Mouse (Mus musculus): ENCODE measurements around the gene Agxt. TPM values are rescaled to one million over a fixed set of nuclear protein-coding genes. Genes with fewer than 3 reads are reported as not detected.
A peak's percentile ranks its signal among the peaks of the same experiment; 100 is the strongest.

Gene Agxt
- polyA plus RNA-seq (2015; fragmentation: Nextera tagmentation; extraction: Ambion mirVana): not detected in 2 replicates

- H3K27me3 ChIP-seq (replicated peaks; ENCODE audit: control insufficient read depth, insufficient read depth, low read length): no peaks in the 10 kb centered on the region
- no peaks in the 10 kb centered on the region for H3K4me1 ChIP-seq (replicated peaks; ENCODE audit: control insufficient read depth, insufficient read depth, low read length)
- H3K27ac ChIP-seq (ENCODE audit: low read length): no peak within 1 kb of the TSS
- H3K9me3 ChIP-seq (ENCODE audit: control insufficient read depth, low read length): no peaks in the 10 kb centered on the region
- no peak for ATAC-seq
- H3K36me3 ChIP-seq (ENCODE audit: control insufficient read depth, insufficient read depth): no peaks in the 10 kb centered on the region
- no peak within 1 kb of the TSS for H3K9ac ChIP-seq (replicated peaks; ENCODE audit: low read depth, low read length)
- WGBS: 89% methylated on average over 12 of the region's 12 CpGs
- no peak within 1 kb of the TSS for H3K4me2 ChIP-seq (ENCODE audit: low read length)
- H3K4me3 ChIP-seq (replicated peaks; ENCODE audit: low read length): no peak within 1 kb of the TSS
These were observed at the start of gene Agxt for GRCm38 (mm10) chr1:93135036-93135526. Agxt (plus strand) TSS chr1:93135240.

- no peak for ATAC-seq
- Histone ChIP-seq H3K4me2 (ENCODE audit: low read length) (no peak overlapping the region), H3K4me1 (replicated peaks; ENCODE audit: control insufficient read depth, insufficient read depth, low read length) (peaks cover 11% of the 10 kb centered on the region), H3K27ac (ENCODE audit: low read length) (no peak overlapping the region), H3K9me3 (ENCODE audit: control insufficient read depth, low read length) (no peaks in the 10 kb centered on the region), H3K4me3 (replicated peaks; ENCODE audit: low read length) (no peak overlapping the region), H3K36me3 (ENCODE audit: control insufficient read depth, insufficient read depth) (no peaks in the 10 kb centered on the region), H3K27me3 (replicated peaks; ENCODE audit: control insufficient read depth, insufficient read depth, low read length) (no peaks in the 10 kb centered on the region), H3K9ac (replicated peaks; ENCODE audit: low read depth, low read length) (no peak overlapping the region)
- 90% methylated on average over 3 of the region's 3 CpGs for WGBS
These were observed 42.5 kb upstream of the Agxt start for GRCm38 (mm10) chr1:93092582-93092981.

- Histone ChIP-seq H3K27ac (ENCODE audit: low read length) (no peak overlapping the region), H3K27me3 (replicated peaks; ENCODE audit: control insufficient read depth, insufficient read depth, low read length) (no peaks in the 10 kb centered on the region), H3K9ac (replicated peaks; ENCODE audit: low read depth, low read length) (no peak overlapping the region; the same call in 1 of the 2 replicates), H3K4me2 (ENCODE audit: low read length) (no peak overlapping the region), H3K36me3 (ENCODE audit: control insufficient read depth, insufficient read depth) (no peaks in the 10 kb centered on the region), H3K9me3 (ENCODE audit: control insufficient read depth, low read length) (no peaks in the 10 kb centered on the region), H3K4me3 (replicated peaks; ENCODE audit: low read length) (no peak overlapping the region), H3K4me1 (replicated peaks; ENCODE audit: control insufficient read depth, insufficient read depth, low read length) (peaks cover 31% of the 10 kb centered on the region)
- no peak for ATAC-seq
- WGBS: 82% methylated on average over 5 of the region's 5 CpGs
These were observed 36.1 kb upstream of the Agxt start for GRCm38 (mm10) chr1:93098956-93099355.

DNA sequence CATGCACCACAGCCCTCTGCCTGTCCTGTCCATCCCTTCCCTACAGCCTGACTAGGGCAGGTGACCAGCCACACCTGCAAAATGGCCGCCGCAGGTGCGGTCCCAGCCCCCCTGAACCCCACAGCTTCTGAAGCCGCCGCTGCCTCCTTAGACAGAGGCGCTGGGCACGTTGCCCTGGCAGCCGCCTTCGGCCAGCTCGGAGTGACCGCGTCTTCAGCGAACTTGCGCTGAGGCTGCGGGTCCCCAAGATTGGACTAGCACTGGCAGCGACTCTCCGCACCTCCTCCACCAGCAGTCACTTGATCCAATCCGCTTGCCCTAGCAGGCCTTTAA, 34.8 kb upstream of the Agxt start:
- WGBS: 1% methylated on average over 18 of the region's 18 CpGs
- Histone ChIP-seq H3K4me3 (replicated peaks; ENCODE audit: low read length) (peak overlapping the region; percentile 93), H3K27me3 (replicated peaks; ENCODE audit: control insufficient read depth, insufficient read depth, low read length) (no peaks in the 10 kb centered on the region), H3K4me1 (replicated peaks; ENCODE audit: control insufficient read depth, insufficient read depth, low read length) (peaks cover 31% of the 10 kb centered on the region), H3K27ac (ENCODE audit: low read length) (peak overlapping the region; percentile 93), H3K9ac (replicated peaks; ENCODE audit: low read depth, low read length) (peak overlapping the region; percentile 93), H3K9me3 (ENCODE audit: control insufficient read depth, low read length) (no peaks in the 10 kb centered on the region), H3K4me2 (ENCODE audit: low read length) (peak overlapping the region; percentile 90), H3K36me3 (ENCODE audit: control insufficient read depth, insufficient read depth) (no peaks in the 10 kb centered on the region)
- ATAC-seq: no peak

- peak overlapping the region; percentile 93 for H3K4me3 ChIP-seq (replicated peaks; ENCODE audit: low read length)
- peak overlapping the region; percentile 93 for H3K9ac ChIP-seq (replicated peaks; ENCODE audit: low read depth, low read length)
- WGBS: 0% methylated on average over 47 of the region's 49 CpGs
- peak overlapping the region; percentile 93 for H3K27ac ChIP-seq (ENCODE audit: low read length)
- H3K27me3 ChIP-seq (replicated peaks; ENCODE audit: control insufficient read depth, insufficient read depth, low read length): no peaks in the 10 kb centered on the region
- H3K4me2 ChIP-seq (ENCODE audit: low read length): peak overlapping the region; percentile 90
- H3K4me1 ChIP-seq (replicated peaks; ENCODE audit: control insufficient read depth, insufficient read depth, low read length): peaks cover 30% of the 10 kb centered on the region
- no peaks in the 10 kb centered on the region for H3K36me3 ChIP-seq (ENCODE audit: control insufficient read depth, insufficient read depth)
- ATAC-seq: peak; percentile 67
- H3K9me3 ChIP-seq (ENCODE audit: control insufficient read depth, low read length): no peaks in the 10 kb centered on the region
These were observed 34.2 kb upstream of the Agxt start for GRCm38 (mm10) chr1:93100576-93101491.

GRCm38 (mm10) chr1:93101571-93102061, 33.4 kb upstream of the Agxt start, which contains the start of gene Kif1a:
Kif1a (minus strand) TSS chr1:93101951.
- Histone ChIP-seq H3K9ac (replicated peaks; ENCODE audit: low read depth, low read length) (peak within 1 kb of the TSS; percentile 93), H3K36me3 (ENCODE audit: control insufficient read depth, insufficient read depth) (no peaks in the 10 kb centered on the region), H3K4me3 (replicated peaks; ENCODE audit: low read length) (peak within 1 kb of the TSS; percentile 93), H3K4me1 (replicated peaks; ENCODE audit: control insufficient read depth, insufficient read depth, low read length) (peaks cover 24% of the 10 kb centered on the region), H3K9me3 (ENCODE audit: control insufficient read depth, low read length) (no peaks in the 10 kb centered on the region), H3K27me3 (replicated peaks; ENCODE audit: control insufficient read depth, insufficient read depth, low read length) (no peaks in the 10 kb centered on the region), H3K4me2 (ENCODE audit: low read length) (peak within 1 kb of the TSS; percentile 90), H3K27ac (ENCODE audit: low read length) (peak within 1 kb of the TSS; percentile 93)
- WGBS: under 1% methylated on average over 39 of the region's 39 CpGs
- ATAC-seq: peak; percentile 94

DNA sequence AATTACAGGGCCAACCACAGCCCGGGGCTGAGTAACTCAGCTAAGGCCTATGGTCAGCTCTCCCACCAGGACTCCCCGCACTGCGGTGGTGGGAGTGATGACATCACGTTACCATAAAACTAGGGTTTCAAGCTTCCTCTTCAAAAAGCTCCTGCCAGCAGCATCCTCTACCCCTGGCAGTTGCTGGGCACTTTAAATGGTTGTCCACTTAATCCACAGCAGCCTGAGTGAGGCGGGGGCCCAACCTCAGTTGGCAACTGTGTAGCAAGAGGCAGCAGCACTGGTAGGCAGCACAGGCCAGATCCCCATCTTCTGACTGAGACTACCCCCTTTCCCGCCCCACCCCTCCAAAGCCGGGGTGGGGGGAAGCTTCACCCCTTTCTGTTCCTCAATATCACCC, 32.3 kb upstream of the Agxt start:
- 64% methylated on average over 7 of the region's 7 CpGs for WGBS
- Histone ChIP-seq H3K4me3 (replicated peaks; ENCODE audit: low read length) (no peak overlapping the region), H3K4me1 (replicated peaks; ENCODE audit: control insufficient read depth, insufficient read depth, low read length) (peaks cover 23% of the 10 kb centered on the region), H3K27me3 (replicated peaks; ENCODE audit: control insufficient read depth, insufficient read depth, low read length) (no peaks in the 10 kb centered on the region), H3K36me3 (ENCODE audit: control insufficient read depth, insufficient read depth) (no peaks in the 10 kb centered on the region), H3K9me3 (ENCODE audit: control insufficient read depth, low read length) (no peaks in the 10 kb centered on the region), H3K4me2 (ENCODE audit: low read length) (no peak overlapping the region), H3K9ac (replicated peaks; ENCODE audit: low read depth, low read length) (no peak overlapping the region), H3K27ac (ENCODE audit: low read length) (no peak overlapping the region)
- no peak for ATAC-seq

DNA sequence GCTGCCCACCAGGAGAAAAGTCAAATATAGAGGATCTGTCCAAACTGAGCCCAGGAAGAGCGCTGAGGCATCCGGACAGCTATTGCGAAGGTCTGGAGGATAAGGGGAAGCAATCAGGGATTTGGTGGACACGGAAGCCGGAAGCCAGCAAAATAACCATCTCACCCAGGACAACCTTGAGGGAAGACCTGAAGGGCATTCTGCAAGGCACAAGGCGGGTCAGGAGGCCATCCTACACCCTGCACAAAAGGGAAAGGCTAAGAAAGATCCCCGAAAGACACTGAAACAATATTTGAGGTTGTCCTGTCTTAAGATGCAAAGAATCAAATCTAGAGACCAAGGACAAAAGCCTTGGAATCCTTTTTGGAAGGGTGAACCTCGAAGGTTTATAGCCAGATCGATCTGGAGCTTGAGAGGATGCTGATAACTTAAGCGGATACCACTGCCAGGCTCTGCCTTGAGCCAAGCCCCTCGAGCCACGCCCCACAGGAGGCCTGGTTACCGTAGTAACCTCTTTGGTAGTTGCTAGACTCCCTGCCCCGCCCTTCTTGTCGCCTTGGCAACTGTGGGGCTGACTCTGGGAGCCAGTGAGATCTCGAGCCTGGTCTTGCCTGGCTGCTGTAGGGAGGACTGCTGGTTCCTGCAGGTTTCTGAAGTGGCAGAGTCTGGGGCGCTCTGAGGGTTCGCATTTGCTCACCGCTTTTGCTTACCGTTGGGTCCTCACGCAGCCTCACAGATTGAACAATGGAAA, 20.2 kb upstream of the Agxt start:
- Histone ChIP-seq H3K27ac (ENCODE audit: low read length) (peak overlapping the region; percentile 50; the same call in 1 of the 2 replicates), H3K27me3 (replicated peaks; ENCODE audit: control insufficient read depth, insufficient read depth, low read length) (no peaks in the 10 kb centered on the region), H3K4me1 (replicated peaks; ENCODE audit: control insufficient read depth, insufficient read depth, low read length) (peaks cover 11% of the 10 kb centered on the region), H3K4me2 (ENCODE audit: low read length) (peak overlapping the region; percentile 72), H3K4me3 (replicated peaks; ENCODE audit: low read length) (peak overlapping the region; percentile 48), H3K9ac (replicated peaks; ENCODE audit: low read depth, low read length) (peak overlapping the region; percentile 60), H3K9me3 (ENCODE audit: control insufficient read depth, low read length) (no peaks in the 10 kb centered on the region), H3K36me3 (ENCODE audit: control insufficient read depth, insufficient read depth) (no peaks in the 10 kb centered on the region)
- WGBS: 22% methylated on average over 21 of the region's 21 CpGs
- ATAC-seq: peak; percentile 100

DNA sequence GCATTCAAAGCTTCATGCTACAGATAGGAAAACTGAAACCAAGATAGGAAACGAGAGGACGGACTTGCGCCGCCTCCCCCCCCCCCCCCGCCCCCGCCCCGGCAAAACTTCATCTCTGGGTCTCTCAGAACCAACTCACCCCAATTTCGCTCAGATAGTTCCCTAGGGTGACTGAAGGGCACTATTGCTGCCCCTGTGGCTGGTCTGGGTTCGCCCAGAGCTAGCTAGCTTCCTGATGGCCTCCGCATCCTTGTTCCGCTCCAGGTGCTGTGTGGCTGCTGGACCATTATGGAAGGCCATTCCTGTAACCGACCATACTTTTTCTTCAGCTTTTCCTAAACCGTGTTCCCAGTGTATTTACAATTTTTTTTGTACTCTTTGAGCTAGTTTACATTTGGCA, 19.6 kb upstream of the Agxt start:
- peak overlapping the region; percentile 60 for H3K9ac ChIP-seq (replicated peaks; ENCODE audit: low read depth, low read length)
- H3K36me3 ChIP-seq (ENCODE audit: control insufficient read depth, insufficient read depth): no peaks in the 10 kb centered on the region
- 25% methylated on average over 6 of the region's 13 CpGs for WGBS
- no peaks in the 10 kb centered on the region for H3K9me3 ChIP-seq (ENCODE audit: control insufficient read depth, low read length)
- H3K4me3 ChIP-seq (replicated peaks; ENCODE audit: low read length): peak overlapping the region; percentile 48
- peaks cover 11% of the 10 kb centered on the region for H3K4me1 ChIP-seq (replicated peaks; ENCODE audit: control insufficient read depth, insufficient read depth, low read length)
- ATAC-seq: peak; percentile 54
- peak overlapping the region; percentile 50; the same call in 1 of the 2 replicates for H3K27ac ChIP-seq (ENCODE audit: low read length)
- H3K4me2 ChIP-seq (ENCODE audit: low read length): peak overlapping the region; percentile 72
- H3K27me3 ChIP-seq (replicated peaks; ENCODE audit: control insufficient read depth, insufficient read depth, low read length): no peaks in the 10 kb centered on the region

All from forebrain, embryonic 16.5 days (tissue).